Mouse (Mus musculus): ENCODE measurements around the gene Prr22. TPM values are rescaled to one million over a fixed set of nuclear protein-coding genes. Genes with fewer than 3 reads are reported as not detected.

The Prr22 gene
- polyA plus RNA-seq (2017; shearing (Covaris generic)), result under 1 TPM; 0.33 to 0.74 TPM

DNA sequence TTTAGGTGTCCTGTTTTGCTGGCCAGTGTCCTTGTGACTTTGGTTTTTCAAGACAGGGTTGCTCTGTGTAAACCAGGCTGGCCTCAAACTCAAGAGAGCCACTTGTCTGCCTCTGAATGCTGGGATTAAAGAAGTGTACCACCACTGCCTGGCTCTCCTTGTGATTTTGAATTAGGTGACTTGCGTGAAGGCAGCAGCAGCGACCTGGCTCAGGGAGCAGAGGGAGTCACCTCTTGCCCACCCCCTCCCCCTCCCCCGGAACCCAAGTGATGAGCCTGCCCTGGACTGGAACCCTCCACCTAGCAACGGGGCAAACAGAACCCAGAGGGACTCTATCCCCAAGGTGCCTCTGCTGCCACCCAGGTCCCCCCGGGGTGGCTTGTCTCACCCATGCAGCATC lies at the start of gene Prr22:
Gene Prr22 (plus strand): TSS at position 301 of the 400 bp plus-strand sequence.
- no peak for ATAC-seq

DNA sequence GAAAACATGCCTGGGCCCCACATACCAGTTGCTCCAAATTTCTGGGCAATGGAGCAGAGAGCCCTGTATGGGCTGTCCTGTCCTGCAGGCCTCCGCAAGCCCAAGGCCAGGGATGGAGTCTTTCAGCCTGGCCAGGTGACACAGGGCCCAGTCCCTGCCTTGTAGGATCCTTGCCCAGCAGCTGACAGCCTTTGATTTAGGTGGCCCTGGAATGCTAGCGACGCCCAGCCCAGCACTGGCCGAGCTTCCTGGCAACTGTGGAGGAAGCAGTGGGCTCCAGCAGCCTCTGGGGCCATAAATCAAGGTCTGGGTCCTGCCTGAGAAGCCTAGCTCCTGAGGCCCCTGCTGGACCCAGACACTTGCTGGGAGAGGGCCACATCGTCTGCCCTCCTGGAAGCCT lies 47.6 kb upstream of the Prr22 start:
- ATAC-seq, result no peak

DNA sequence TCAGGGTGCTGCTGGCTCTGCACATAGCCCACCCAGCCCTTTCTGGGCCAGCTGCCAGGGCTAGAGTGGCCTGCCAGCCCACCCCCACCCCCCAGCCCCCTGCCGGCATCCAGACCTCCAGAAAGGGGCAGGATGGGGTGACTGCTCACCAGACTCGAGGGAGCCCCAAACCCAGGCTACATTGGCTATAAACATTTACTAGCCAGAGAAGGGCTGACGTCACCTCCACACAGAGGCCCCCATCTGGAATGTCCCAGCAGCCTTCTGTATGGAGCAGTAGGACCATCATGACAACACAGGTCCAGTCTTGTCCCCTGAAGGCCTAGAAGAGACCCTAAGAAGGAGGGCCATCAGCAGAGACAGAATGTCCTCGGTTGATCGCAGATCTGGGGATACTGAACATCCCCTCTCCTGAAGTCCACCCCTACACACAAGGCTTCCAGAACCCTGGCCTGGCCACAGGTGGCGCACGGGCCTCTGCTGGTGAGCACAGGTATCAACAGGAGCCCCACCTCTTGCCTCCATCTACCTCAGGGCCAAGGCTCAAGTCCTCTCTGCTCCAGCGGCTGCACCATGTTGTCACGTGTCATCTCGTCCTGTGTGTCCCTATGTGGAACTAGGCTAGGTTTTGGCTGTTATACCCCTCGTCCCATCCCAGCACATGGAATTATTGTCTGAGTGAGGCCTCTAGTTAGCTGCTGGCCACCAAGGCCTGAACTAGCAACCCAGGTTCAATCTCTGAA lies 46.5 kb upstream of the Prr22 start:
- ATAC-seq, result no peak

DNA sequence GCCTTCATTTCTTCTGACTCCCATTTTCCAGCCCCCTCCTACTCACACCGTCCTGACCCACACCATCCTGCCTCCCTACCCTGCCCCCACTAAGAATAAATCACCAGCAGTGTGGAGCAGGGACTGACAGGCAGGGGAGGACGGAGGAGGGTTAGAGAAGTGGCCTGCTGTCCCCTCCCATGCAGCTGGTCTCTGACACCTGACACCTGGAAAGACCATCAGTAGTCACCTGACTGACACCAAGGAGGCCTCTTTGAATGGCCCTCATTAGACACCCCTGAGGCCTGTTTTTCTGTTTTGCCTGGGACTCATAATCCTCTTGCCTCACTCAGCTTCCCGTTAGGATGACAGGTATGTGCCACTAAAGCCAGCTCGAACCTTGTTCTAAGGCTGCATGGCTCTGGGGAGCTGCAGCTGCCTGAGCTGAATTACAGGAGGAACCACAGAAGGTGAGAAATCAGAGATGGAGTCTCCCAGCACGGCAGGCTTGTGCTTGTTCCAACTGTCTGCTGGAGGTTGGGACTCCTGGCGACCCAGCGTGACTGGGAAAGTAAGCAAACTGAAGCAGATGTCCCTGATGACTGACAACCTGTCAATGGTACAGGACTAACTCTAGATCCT lies 42.9 kb upstream of the Prr22 start:
- no peak for ATAC-seq

DNA sequence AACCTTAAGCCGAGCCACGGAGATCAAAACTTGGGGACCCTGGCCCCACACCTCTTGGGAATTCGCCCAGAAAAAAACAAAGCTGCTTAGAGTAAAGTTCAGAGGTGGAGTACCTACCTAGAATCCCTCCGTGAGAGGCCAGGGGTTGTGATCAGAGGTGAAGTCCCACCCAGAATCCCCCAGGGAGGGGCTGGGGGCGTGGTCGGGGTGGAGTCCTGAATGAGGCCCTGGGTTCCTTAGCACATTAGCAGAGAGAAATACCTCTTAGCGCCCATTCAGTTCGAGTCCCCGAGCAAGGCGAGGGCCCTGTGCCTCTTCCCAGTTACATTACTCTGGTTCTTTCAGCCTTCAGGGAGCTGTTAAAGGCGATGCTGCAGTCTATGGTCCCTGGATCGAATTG lies 42.4 kb upstream of the Prr22 start:
- no peak for ATAC-seq

DNA sequence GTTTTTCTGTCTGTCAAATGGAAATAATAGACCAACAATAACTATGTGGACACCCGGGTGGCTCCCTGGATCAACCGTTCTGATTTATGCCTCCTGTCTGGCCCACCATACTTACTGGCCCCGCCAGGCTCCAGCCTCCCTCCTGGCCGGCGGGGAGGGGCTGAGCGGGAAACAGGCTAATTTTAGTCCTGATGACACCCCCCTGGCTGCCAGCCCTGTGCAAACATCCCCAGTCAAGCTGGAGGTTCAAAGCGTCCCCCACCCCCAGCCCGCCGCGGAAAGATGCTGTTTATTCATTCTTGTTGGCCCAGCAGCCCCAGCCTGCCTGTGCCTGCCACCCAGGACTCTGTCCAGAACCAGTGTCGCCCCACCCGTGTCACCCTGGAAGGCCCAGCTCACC lies 41.9 kb upstream of the Prr22 start:
- ATAC-seq, result no peak

DNA sequence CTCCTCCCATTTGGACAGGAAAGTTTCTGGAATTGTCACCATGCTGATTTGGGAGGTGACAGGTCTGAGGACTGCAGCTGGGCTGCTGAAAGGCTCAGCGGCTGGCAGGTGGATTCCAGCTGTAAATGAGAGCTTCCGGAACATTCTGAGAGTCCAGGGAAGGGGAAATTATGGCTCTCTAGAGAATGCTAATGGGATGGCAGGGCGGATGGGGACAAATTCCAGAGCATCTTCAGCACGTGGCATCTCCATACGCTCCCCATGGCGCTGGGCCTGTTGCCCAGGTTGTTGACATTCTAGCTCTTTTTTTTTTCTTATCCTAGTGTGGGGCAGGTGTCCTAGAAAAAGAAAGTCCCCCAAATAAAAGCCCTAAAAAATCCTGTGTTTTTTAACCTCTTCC lies 40.9 kb upstream of the Prr22 start:
- no peak for ATAC-seq

DNA sequence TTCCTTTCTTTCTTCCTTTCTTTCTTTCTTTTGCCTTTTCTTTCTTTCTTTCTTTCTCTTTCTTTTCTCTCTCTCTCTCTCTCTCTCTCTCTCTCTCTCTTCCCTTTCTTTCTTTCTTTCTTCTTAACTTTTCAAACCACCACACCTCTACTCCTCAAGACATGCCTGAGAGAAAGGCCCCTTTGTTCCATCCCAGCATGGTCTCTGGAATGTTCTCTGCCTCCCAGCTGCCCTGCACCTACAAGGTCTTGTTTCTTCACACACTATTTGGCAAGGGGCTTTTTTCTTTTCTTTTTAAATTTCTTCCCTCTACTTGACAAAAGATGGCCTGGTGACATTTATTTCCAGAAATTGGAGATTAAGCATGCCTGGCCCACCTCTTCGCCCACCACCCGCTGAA lies 40.4 kb upstream of the Prr22 start:
- no peak for ATAC-seq

DNA sequence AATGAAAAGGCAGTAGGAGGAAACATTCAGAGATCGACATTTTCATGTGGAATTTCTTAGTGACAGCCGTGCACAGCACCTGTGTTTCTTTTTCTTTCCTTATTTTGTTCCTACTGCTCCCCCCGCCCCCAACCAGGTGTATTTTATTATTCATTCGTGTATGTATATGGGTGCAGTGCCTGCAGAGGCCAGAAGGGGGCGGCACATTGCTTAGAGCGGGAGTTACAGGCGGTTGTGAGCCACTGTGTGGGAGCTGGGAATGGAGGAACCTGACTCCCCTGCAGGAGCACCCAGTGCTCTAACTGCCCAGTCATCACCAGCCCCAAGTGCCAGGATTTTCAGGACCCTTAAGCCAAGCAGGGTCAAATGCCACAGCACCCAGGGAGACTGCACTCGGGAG lies 33.5 kb upstream of the Prr22 start:
- no peak for ATAC-seq

DNA sequence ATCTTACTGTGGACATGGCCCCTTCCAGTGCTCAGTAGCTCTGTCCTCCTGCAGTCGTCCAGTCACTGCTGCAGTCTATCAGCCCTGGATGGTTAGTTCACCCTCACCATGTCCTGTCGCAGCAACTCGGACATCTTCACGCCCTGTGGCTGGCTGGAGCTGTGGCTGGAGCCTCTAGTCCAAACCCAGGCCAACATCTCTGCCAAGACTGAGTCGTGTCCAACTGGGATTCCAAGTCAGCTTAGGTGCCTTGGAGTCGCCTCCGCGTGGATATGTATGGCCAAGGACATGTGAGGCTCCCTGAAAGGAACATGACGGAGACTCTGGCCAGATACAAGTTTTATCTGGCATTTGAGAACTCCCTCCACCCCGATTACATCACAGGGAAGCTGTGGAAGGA lies 31.8 kb upstream of the Prr22 start:
- ATAC-seq, result no peak

DNA sequence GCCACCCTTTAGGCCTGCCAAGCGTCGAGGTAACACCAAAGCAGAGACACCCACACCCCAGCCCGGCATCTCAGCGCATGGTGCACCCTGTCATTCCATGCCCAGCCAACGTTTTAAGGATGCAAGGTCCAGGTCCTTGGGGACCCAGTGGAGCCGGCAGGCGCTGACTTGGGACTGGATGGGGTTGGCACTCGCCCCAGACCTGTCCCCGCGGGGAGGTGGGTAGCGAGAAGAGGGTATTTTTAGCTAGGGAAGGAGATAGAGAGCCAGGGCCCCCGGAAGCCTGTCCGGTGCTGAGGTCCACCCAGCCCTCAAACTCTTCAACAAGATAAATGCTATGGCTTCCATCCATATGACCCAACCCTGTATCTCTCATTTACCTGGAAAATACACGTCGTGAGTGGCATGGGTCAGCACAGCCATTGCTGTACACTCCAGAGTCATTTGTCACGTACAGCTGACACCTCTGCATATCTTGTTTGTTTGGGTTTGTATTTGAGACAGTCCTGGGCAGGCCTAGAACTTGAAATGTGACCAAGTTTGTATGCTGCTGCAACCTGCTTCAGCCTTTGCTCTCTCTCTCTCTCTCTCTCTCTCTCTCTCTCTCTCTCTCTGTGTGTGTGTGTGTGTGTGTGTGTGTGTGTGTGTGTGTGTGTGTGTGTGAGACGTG lies 29.8 kb upstream of the Prr22 start:
- no peak for ATAC-seq

DNA sequence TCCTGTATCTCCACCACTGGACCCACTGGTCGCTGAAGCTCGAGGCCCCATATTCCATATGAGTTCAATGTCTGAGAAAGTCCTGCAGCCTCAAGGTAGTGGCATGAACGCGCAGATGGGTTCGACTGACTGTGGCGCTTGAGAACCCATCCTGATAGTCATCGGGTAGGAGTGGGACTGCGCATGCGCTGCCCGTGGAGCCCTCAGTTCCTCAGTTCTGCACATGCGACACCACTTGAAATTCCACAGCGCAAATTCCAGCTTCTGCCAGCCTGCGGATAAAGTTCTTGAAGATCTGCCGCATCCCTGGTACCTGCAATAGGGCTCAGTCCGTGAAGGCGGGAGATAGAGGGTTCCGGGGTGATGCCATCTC lies 29.3 kb upstream of the Prr22 start:
- ATAC-seq, result no peak

DNA sequence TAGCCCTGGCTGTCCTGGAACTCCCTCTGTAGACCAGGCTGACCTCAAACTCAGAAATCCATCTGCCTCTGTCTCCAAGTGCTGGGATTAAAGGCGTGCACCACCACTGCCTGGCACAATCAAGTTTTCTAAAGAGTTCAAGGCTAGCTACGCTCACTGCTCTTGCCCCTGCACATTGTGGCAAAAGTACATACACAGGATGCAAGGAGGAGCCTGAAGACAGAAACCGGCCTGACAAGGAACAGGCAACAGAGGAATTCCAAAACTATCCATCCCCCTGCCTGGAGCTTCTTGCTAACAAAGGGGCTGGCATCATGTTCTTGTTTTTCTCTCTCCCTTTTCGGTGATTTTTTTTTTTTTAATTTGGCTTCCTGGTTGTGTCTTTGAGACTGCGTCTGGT lies 25.9 kb upstream of the Prr22 start:
- ATAC-seq, result no peak

DNA sequence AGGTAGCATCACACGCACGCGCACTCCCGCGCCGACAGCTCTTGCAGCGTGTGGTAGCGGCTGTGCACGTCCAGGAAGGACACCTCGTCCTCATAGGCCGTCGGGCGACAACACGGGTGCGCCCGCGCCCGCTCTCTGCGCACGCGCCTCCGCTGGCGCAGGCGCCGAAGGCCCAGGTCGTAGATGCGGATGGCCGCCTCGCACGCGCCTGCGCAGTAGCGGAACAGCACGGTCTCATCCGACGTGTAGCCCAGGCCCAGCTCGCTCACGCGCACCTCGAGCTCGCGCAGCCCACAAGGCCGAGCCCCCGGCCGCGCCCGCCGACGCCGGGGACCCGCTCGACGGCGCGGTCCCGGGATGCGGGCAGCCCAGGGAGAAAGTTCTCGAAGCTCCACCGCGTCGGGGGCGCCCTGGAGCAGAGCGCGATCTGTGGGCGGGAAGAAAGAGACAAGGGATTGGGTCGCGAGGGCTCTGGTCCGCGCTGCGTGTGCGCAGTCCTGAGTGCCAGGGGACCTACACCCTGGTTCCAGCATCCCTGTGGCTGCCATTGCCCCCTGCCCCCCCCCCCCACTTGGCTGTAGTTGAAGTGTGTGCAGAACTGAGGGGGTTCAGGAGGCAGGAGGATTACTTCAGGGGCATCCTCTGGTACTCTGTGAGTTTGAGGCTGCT lies 18.5 kb upstream of the Prr22 start:
- ATAC-seq, result no peak

DNA sequence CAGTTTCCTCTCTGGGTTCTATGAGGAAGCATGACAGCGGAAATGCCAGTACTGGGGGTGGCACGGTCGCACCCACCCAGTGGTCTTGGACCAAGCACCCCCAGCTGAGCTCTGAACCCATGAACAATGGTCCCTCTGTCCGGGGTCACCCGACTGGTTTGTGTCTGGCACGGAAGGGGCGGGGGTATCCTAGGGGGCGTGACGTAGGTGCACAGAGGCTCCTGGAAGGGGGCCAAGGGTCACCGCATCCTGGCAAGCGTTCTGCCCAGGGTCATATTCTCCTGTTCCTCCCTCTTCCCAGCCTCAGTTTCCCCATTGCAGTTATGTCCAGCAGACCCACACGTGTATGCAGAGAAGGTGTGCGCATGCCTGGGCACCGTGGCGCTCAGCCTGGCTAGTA lies 16.6 kb upstream of the Prr22 start:
- ATAC-seq, result no peak

DNA sequence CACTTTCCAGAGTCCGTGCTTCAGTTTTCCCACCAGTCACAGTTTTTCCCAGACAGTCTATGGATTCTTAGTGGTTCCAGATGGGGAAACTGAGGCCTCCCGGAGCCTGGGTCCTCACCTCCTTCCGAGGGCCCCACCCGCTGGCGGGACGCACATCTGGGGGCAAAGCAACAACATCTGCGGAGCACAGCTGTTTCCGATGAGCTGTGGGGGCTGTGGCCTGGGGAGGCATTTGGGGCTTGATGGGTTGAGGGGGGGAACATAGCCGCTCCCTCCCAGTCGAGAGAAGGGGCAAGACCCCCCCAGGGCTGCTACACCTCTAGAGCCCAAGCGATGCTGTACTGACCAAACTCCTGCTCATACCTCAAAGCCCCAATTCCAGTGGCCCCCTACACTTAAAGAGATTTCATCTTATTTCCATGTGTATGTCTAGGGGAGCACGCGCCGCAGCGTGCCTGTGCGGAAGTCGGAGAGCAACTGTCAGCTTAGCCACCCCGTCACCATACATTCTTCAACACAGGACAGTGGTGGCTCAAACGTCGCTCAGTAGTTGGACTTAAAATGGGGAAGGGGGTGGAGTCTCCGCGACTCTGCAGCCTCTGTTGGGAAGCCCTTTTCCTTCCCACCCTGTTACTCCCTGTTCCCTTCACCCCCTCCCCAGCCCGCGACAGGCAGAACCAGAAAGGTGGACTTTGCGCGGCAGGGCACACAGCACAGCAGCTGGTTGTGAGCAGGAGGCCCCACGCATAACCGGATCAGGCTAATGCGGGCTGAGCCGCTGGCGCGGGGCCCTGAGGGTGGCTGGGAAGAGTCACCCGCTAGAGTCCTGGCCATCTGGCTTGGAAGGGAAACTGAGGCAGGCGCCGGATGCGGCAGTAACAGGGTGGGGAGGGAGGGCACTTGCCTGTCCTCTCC lies 15.5 kb upstream of the Prr22 start:
- no peak for ATAC-seq

DNA sequence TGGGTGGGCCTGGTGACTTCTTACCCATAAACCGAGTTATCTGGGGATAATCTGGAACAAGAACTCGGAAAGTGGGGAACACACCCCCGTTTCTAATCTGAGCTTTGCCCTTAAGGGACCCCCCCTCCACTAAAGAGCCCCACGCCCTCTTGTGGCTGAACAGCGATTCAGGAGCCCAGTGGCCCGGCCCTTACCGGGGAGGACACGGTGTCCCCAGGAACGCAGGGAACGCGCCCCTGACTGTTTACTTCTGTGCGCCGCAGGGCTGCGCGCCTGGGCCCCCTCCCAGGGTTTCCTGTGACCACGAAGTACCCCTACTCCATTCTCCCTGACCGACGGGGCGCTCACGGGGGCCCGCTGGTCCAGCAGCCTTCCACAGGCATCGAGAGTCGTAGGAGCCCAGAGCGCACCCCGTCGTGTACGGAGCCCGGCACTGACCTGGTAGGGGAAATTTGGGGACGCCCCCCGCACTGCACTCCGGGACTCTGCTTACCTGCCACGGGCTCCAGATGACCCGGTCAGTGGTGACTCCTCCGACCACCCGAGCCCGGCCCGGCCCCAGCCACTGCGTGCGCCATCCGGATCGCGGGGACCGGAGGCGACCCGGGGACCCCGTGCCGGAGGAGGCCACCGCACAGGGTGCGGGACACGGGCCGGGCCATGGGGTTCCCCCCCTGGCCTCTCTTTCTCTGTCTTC lies 13.2 kb upstream of the Prr22 start:
- no peak for ATAC-seq

DNA sequence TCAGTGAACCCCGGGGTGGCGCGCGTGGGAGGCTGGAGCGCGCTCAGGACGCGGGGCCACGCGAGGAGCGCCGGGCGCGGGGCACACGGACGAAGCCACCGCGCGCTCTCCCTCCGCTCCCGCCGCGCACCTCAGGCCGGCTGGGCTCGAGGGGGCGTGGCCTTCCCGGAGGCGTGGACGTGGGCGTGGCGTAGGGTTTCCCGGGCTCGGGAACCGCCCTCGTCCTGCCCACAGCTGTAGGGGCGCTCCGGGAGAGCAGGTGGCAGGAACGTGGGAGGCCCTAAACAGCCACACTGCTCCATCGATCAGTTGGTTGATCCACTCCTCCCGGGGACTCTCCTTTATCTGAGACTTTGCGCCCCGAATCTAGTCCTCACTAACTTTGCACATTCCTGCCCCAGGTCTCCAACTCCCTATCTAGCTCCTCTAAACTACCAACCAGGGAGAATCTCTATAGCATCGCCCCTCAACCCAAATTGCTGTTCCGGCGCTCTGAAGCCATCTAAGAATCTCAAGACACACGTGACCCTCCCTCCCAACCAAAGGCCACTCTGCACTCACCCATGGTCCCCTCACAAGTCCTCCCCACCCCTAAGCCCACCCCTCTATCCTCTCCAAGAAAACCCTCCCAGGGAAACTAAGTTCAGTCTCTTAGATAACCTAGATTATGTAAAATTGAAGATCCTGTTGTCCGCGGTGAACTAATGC lies 12.5 kb upstream of the Prr22 start, which contains the start of gene Nrtn:
Gene Nrtn (minus strand): TSS at position 115 of the 708 bp plus-strand sequence.
- ATAC-seq, result no peak

DNA sequence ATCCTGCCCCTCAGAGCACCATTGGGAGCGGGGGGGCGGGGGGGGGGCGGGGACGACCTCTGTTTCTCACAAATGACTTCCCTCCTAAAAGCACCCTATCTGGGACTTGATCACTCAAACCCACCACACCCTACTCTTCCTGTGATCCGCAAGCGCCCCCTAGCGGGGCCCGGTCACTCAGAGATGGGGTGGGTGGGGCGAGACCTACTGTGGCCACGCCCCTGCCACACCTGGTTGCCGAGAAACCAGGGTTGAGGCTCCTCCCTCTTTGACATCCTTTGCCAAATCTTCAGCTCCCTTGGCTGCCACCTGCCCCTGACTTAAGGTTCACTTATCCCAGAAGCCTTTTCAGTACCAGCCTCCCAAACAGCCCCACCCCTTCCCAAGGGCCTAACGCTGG lies 11.9 kb upstream of the Prr22 start:
- peak; percentile 17 for ATAC-seq

DNA sequence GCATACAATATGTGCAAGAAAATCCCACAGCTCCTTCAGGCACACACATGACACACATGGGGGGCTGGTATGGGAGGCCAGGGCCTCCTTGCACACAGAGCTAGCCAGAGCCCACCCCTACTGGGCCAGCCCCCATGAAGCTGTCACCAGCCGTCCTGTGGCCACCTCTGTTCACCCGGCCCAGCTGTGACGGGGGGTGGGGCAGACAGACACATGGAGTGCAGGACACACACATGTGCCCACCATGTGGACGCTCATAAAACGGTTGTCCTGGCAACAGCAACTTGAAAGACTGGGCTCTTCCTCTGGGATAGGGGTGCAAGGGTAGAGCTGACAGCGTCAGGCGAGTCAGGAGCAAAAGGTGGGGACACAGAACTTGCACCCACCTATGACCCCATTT lies 10.8 kb upstream of the Prr22 start:
- no peak for ATAC-seq

DNA sequence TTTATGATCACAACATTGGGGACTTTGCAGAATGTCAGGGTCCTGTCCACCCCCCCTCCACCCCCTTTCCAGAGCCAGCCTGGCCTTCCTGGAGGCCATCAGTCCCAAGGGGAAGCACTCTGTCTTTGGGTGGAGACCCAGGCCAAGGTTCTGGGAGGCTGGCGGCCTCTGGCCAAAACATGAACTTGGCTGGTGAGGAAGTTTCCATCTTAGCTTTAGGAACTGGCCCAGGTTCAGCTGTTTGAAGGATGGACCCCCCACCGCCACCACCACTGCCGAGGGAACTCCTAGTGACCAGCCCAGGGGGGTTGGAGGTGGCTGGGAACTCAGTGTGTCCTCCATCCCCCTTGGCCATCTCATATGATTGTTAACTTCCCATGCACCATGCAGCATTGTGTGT lies 9.0 kb upstream of the Prr22 start:
- ATAC-seq, result no peak

Measured in activated CD4-positive, CD25-positive, alpha-beta regulatory T cell, adult 4 months (primary cell).